Mouse (Mus musculus): ENCODE data around the gene Gm10260. TPM values are rescaled to one million over a fixed set of nuclear protein-coding genes. Genes with fewer than 3 reads are reported as not detected.

Gm10260 gene
- polyA plus RNA-seq, 1 experiment from 2014 or later, result 2.4 TPM

- H3K27ac ChIP-seq, result no peak overlapping the region
- no peaks in the 10 kb centered on the region for H3K27me3 ChIP-seq
- ATAC-seq (ENCODE audit: low FRiP score), result no peak
- WGBS, result 90% methylated on average over 7 of the region's 7 CpGs
- H3K36me3 ChIP-seq (replicated peaks), result no peaks in the 10 kb centered on the region
- no peak overlapping the region for H3K9ac ChIP-seq
- no peaks in the 10 kb centered on the region for H3K9me3 ChIP-seq
- H3K4me1 ChIP-seq, result peaks cover 14% of the 10 kb centered on the region
- H3K4me3 ChIP-seq (replicated peaks), result no peak overlapping the region
- H3K4me2 ChIP-seq, result no peak overlapping the region
These were observed 21.2 kb upstream of the Gm10260 start for GRCm38 (mm10) chr13:97781637-97782036.

- ATAC-seq (ENCODE audit: low FRiP score), result no peak
- Histone ChIP-seq H3K27me3 (no peaks in the 10 kb centered on the region), H3K4me2 (no peak overlapping the region), H3K4me3 (replicated peaks) (no peak overlapping the region), H3K27ac (no peak overlapping the region), H3K36me3 (replicated peaks) (no peaks in the 10 kb centered on the region), H3K9ac (no peak overlapping the region), H3K4me1 (peaks cover 10% of the 10 kb centered on the region), H3K9me3 (no peaks in the 10 kb centered on the region)
- WGBS, result 61% methylated on average over 2 of the region's 2 CpGs
These were observed 20.1 kb upstream of the Gm10260 start for GRCm38 (mm10) chr13:97780556-97780955.

GRCm38 (mm10) chr13:97779657-97780445 lies 19.4 kb upstream of the Gm10260 start:
- Histone ChIP-seq H3K9ac (no peak overlapping the region), H3K27ac (no peak overlapping the region), H3K36me3 (replicated peaks) (no peaks in the 10 kb centered on the region), H3K4me1 (peaks cover 10% of the 10 kb centered on the region), H3K4me3 (replicated peaks) (no peak overlapping the region), H3K27me3 (no peaks in the 10 kb centered on the region), H3K4me2 (no peak overlapping the region), H3K9me3 (no peaks in the 10 kb centered on the region)
- 87% methylated on average over 8 of the region's 8 CpGs for WGBS
- no peak for ATAC-seq (ENCODE audit: low FRiP score)

GRCm38 (mm10) chr13:97778698-97779194 lies 18.3 kb upstream of the Gm10260 start:
- H3K4me2 ChIP-seq, result no peak overlapping the region
- no peaks in the 10 kb centered on the region for H3K36me3 ChIP-seq (replicated peaks)
- H3K27me3 ChIP-seq, result no peaks in the 10 kb centered on the region
- WGBS, result 92% methylated on average over 5 of the region's 5 CpGs
- no peak for ATAC-seq (ENCODE audit: low FRiP score)
- no peaks in the 10 kb centered on the region for H3K9me3 ChIP-seq
- peaks cover 12% of the 10 kb centered on the region for H3K4me1 ChIP-seq
- H3K4me3 ChIP-seq (replicated peaks), result no peak overlapping the region
- no peak overlapping the region for H3K9ac ChIP-seq
- H3K27ac ChIP-seq, result no peak overlapping the region

- no peak overlapping the region for H3K9ac ChIP-seq
- peaks cover 12% of the 10 kb centered on the region for H3K4me1 ChIP-seq
- no peaks in the 10 kb centered on the region for H3K9me3 ChIP-seq
- no peaks in the 10 kb centered on the region for H3K36me3 ChIP-seq (replicated peaks)
- H3K27me3 ChIP-seq, result no peaks in the 10 kb centered on the region
- H3K4me2 ChIP-seq, result no peak overlapping the region
- 88% methylated on average over 2 of the region's 2 CpGs for WGBS
- no peak overlapping the region for H3K4me3 ChIP-seq (replicated peaks)
- no peak overlapping the region for H3K27ac ChIP-seq
- ATAC-seq (ENCODE audit: low FRiP score), result no peak
These were observed 17.2 kb upstream of the Gm10260 start for GRCm38 (mm10) chr13:97777667-97778066.

- Histone ChIP-seq H3K36me3 (replicated peaks) (no peaks in the 10 kb centered on the region), H3K27me3 (no peaks in the 10 kb centered on the region), H3K9ac (no peak overlapping the region), H3K4me3 (replicated peaks) (no peak overlapping the region), H3K9me3 (peaks cover 4% of the 10 kb centered on the region; the same call in 1 of the 2 replicates), H3K4me1 (peaks cover 9% of the 10 kb centered on the region), H3K27ac (no peak overlapping the region), H3K4me2 (no peak overlapping the region)
- WGBS, result 80% methylated on average over 3 of the region's 3 CpGs
- ATAC-seq (ENCODE audit: low FRiP score), result no peak
These were observed 16.3 kb upstream of the Gm10260 start for GRCm38 (mm10) chr13:97776702-97777101.

- Histone ChIP-seq H3K9me3 (peaks cover 5% of the 10 kb centered on the region; the same call in 1 of the 2 replicates), H3K4me3 (replicated peaks) (no peak overlapping the region), H3K4me2 (no peak overlapping the region), H3K36me3 (replicated peaks) (no peaks in the 10 kb centered on the region), H3K4me1 (peaks cover 9% of the 10 kb centered on the region), H3K27me3 (no peaks in the 10 kb centered on the region), H3K9ac (no peak overlapping the region), H3K27ac (no peak overlapping the region)
- WGBS, result 89% methylated on average over 8 of the region's 8 CpGs
- ATAC-seq (ENCODE audit: low FRiP score), result no peak
These were observed 15.5 kb upstream of the Gm10260 start for GRCm38 (mm10) chr13:97775907-97776306.

- Histone ChIP-seq H3K36me3 (replicated peaks) (no peaks in the 10 kb centered on the region), H3K9me3 (peaks cover 5% of the 10 kb centered on the region; the same call in 1 of the 2 replicates), H3K27ac (peak overlapping the region; percentile 68; the same call in 1 of the 2 replicates), H3K4me1 (peaks cover 9% of the 10 kb centered on the region), H3K4me2 (no peak overlapping the region), H3K9ac (no peak overlapping the region), H3K4me3 (replicated peaks) (no peak overlapping the region), H3K27me3 (no peaks in the 10 kb centered on the region)
- WGBS, result 57% methylated on average over 10 of the region's 10 CpGs
- ATAC-seq (ENCODE audit: low FRiP score), result peak; percentile 79
These were observed 14.5 kb upstream of the Gm10260 start for GRCm38 (mm10) chr13:97774740-97775425.

- H3K27me3 ChIP-seq, result no peaks in the 10 kb centered on the region
- peaks cover 7% of the 10 kb centered on the region for H3K4me1 ChIP-seq
- H3K27ac ChIP-seq, result no peak overlapping the region
- H3K9me3 ChIP-seq, result peaks cover 5% of the 10 kb centered on the region; the same call in 1 of the 2 replicates
- no peak overlapping the region for H3K9ac ChIP-seq
- no peaks in the 10 kb centered on the region for H3K36me3 ChIP-seq (replicated peaks)
- no peak overlapping the region for H3K4me3 ChIP-seq (replicated peaks)
- ATAC-seq (ENCODE audit: low FRiP score), result no peak
- 85% methylated on average over 3 of the region's 3 CpGs for WGBS
- no peak overlapping the region for H3K4me2 ChIP-seq
These were observed 8.8 kb upstream of the Gm10260 start for GRCm38 (mm10) chr13:97769205-97769604.

- no peak overlapping the region for H3K4me2 ChIP-seq
- peaks cover 11% of the 10 kb centered on the region for H3K4me1 ChIP-seq
- WGBS, result 67% methylated on average over 3 of the region's 3 CpGs
- peaks cover 5% of the 10 kb centered on the region; the same call in 1 of the 2 replicates for H3K9me3 ChIP-seq
- H3K27ac ChIP-seq, result no peak overlapping the region
- H3K4me3 ChIP-seq (replicated peaks), result no peak overlapping the region
- no peak overlapping the region for H3K9ac ChIP-seq
- ATAC-seq (ENCODE audit: low FRiP score), result no peak
- H3K36me3 ChIP-seq (replicated peaks), result no peaks in the 10 kb centered on the region
- no peaks in the 10 kb centered on the region for H3K27me3 ChIP-seq
These were observed 8.4 kb upstream of the Gm10260 start for GRCm38 (mm10) chr13:97768803-97769202.

- Histone ChIP-seq H3K4me2 (no peak overlapping the region), H3K9ac (no peak overlapping the region), H3K4me1 (peaks cover 16% of the 10 kb centered on the region), H3K27me3 (no peaks in the 10 kb centered on the region), H3K27ac (no peak overlapping the region), H3K36me3 (replicated peaks) (no peaks in the 10 kb centered on the region), H3K4me3 (replicated peaks) (no peak overlapping the region), H3K9me3 (peaks cover 5% of the 10 kb centered on the region; the same call in 1 of the 2 replicates)
- WGBS, result 76% methylated on average over 7 of the region's 7 CpGs
- ATAC-seq (ENCODE audit: low FRiP score), result no peak
These were observed 7.7 kb upstream of the Gm10260 start for GRCm38 (mm10) chr13:97768046-97768682.

GRCm38 (mm10) chr13:97766600-97766999 lies 6.2 kb upstream of the Gm10260 start:
- Histone ChIP-seq H3K27ac (no peak overlapping the region), H3K4me2 (no peak overlapping the region), H3K9me3 (no peaks in the 10 kb centered on the region), H3K4me3 (replicated peaks) (no peak overlapping the region), H3K27me3 (no peaks in the 10 kb centered on the region), H3K4me1 (peaks cover 16% of the 10 kb centered on the region), H3K9ac (no peak overlapping the region), H3K36me3 (replicated peaks) (no peaks in the 10 kb centered on the region)
- no peak for ATAC-seq (ENCODE audit: low FRiP score)
- 96% methylated on average over 3 of the region's 3 CpGs for WGBS

All from forebrain, embryonic 12.5 days (tissue).